ENCODE assay signal across 24 mouse cellular contexts in the genomic region with DNA sequence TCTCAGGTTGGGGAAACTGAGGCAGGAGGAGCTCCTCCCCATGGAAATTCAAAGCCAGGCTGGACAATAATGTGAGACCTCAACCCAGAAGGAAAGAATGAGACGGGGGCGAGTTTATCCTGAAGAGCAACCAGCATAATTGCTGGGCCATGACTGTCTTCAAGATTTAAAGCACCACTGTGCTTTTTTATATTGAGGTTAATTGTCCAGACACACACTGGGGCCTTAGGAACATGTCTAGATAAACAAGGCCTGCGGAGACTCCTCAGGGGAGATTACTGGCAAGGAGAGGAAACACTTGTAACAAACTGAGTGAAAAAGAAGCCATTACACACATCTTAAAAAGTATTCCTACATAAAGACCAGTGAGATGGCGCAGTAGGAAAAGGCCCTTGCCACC.
A peak's percentile ranks its signal among the peaks of the same experiment; 100 is the strongest.
DNase-seq lines count a peak whose midpoint lies in the region; ATAC-seq and TF ChIP-seq lines count a peak whose summit lies in the region.
"Had no signal": no experiment of that assay in that cellular context is flagged by ENCODE, and none has a peak within 500 bp of the region (broad histone marks: within the 10 kb centered on the region; RNA-seq: fewer than 3 reads in every experiment).

No protein-coding gene starts in this region.

- no peaks in the 10 kb centered on the region for H3K36me3 ChIP-seq in kidney, embryonic 15.5 days
- no peaks in the 10 kb centered on the region for H3K36me3 ChIP-seq in kidney, postnatal 0 days (ENCODE audit: insufficient read depth, low read length)
- H3K36me3 ChIP-seq: embryonic facial prominence, embryonic 10.5 days; embryonic facial prominence, embryonic 12.5 days; forebrain, embryonic 15.5 days; G1E had no signal

- no peak overlapping the region for H3K27ac ChIP-seq in kidney, embryonic 15.5 days
- no peak overlapping the region for H3K27ac ChIP-seq in kidney, postnatal 0 days
- H3K27ac ChIP-seq: embryonic facial prominence, embryonic 10.5 days; embryonic facial prominence, embryonic 12.5 days; forebrain, embryonic 13.5 days; forebrain, embryonic 15.5 days had no signal

- no peak overlapping the region for H3K4me2 ChIP-seq in kidney, embryonic 15.5 days
- no peak overlapping the region for H3K4me2 ChIP-seq in kidney, postnatal 0 days (ENCODE audit: low read length)
- H3K4me2 ChIP-seq: embryonic facial prominence, embryonic 12.5 days; forebrain, embryonic 13.5 days; forebrain, embryonic 15.5 days had no signal

- no peak overlapping the region for H3K9ac ChIP-seq in kidney, embryonic 15.5 days
- no peak overlapping the region for H3K9ac ChIP-seq in kidney, postnatal 0 days (ENCODE audit: low read depth, low read length)
- H3K9ac ChIP-seq: embryonic facial prominence, embryonic 12.5 days; forebrain, embryonic 13.5 days; forebrain, embryonic 15.5 days had no signal

- intact Hi-C loops in heart, postnatal 25 days (cut with DNase I), result no loop called here

- DNase-seq in heart, adult 11 months, result peak; percentile 54
- no peak for DNase-seq in heart, postnatal 25 days (ENCODE audit: low spot score)
- DNase-seq in kidney, adult 18-20 months, result no peak
- DNase-seq in kidney, postnatal 0 days (ENCODE audit: low spot score), result peak; percentile 47
- no peak for DNase-seq in kidney, postnatal 4 days
- DNase-seq: adrenal gland, adult 8-10 months; adrenal gland, postnatal 14 days; adrenal gland, postnatal 36 days; B cell, adult 2 months; cerebellum, adult 11-12 months; cerebellum, adult 2 months; cerebellum, adult 9-10 months; cerebellum, postnatal 10 days; cerebellum, postnatal 25 days had no signal

- 35% methylated on average over 4 of the region's 4 CpGs for WGBS in kidney, embryonic 15.5 days
- 33% methylated on average over 4 of the region's 4 CpGs for WGBS in kidney, postnatal 0 days

- peak; percentile 62; the same call in 1 of the 2 replicates for ATAC-seq in kidney, embryonic 15.5 days (replicated peaks; ENCODE audit: low FRiP score)
- ATAC-seq in kidney, postnatal 0 days (replicated peaks; ENCODE audit: low FRiP score, low read depth), result no peak
- ATAC-seq: activated CD4-positive, CD25-positive, alpha-beta regulatory T cell, adult 4 months; CD4-positive, CD25-positive, alpha-beta regulatory T cell, adult 4 months; forebrain, embryonic 13.5 days; forebrain, embryonic 15.5 days; Patski had no signal

- H3K4me1 ChIP-seq in kidney, embryonic 15.5 days, result peaks cover 5% of the 10 kb centered on the region; the same call in 1 of the 2 replicates
- no peaks in the 10 kb centered on the region for H3K4me1 ChIP-seq in kidney, postnatal 0 days (replicated peaks; ENCODE audit: insufficient read depth, low read length)
- H3K4me1 ChIP-seq: embryonic facial prominence, embryonic 10.5 days; embryonic facial prominence, embryonic 12.5 days; forebrain, embryonic 13.5 days had no signal

- no peak for TF ChIP-seq CTCF in kidney, postnatal 0 days (IDR thresholded peaks at IDR 0.05; ENCODE audit: low read depth)

- no peak overlapping the region for H3K4me3 ChIP-seq in kidney, embryonic 15.5 days (replicated peaks)
- no peak overlapping the region for H3K4me3 ChIP-seq in kidney, postnatal 0 days (replicated peaks; ENCODE audit: low read depth, low read length)
- H3K4me3 ChIP-seq: embryonic facial prominence, embryonic 10.5 days; embryonic facial prominence, embryonic 12.5 days; forebrain, embryonic 13.5 days; forebrain, embryonic 15.5 days had no signal

- H3K9me3 ChIP-seq in kidney, embryonic 15.5 days (replicated peaks), result no peaks in the 10 kb centered on the region
- H3K9me3 ChIP-seq in kidney, postnatal 0 days (replicated peaks; ENCODE audit: low read length), result no peaks in the 10 kb centered on the region
- H3K9me3 ChIP-seq: embryonic facial prominence, embryonic 12.5 days; forebrain, embryonic 13.5 days; forebrain, embryonic 15.5 days; G1E had no signal

- no peaks in the 10 kb centered on the region for H3K27me3 ChIP-seq in kidney, embryonic 15.5 days
- no peaks in the 10 kb centered on the region for H3K27me3 ChIP-seq in kidney, postnatal 0 days (ENCODE audit: insufficient read depth, low read length)
- H3K27me3 ChIP-seq: CH12.LX; embryonic facial prominence, embryonic 12.5 days; forebrain, embryonic 13.5 days; forebrain, embryonic 15.5 days had no signal

Comparison
In these comparisons a context has a peak if more than half of its experiments do, and no peak if none do; other contexts are left out.
1. DNase-seq: peak in heart, adult 11 months (single experiment) and kidney, postnatal 0 days (single experiment); none in heart, postnatal 25 days (single experiment), kidney, adult 18-20 months (single experiment) and kidney, postnatal 4 days (0 of 2).